Mouse (Mus musculus) limb, embryonic 14.5 days (tissue): Measurements from ENCODE around the gene Itpr2. TPM values are rescaled to one million over a fixed set of nuclear protein-coding genes. Genes with fewer than 3 reads are reported as not detected.

ENCODE experiments used
- ATAC-seq: fragments of 200-750 bp; cut with Nextera tagmentation; 2 replicates; pipeline ENCODE4 v1.8.0; 2017; ENCODE audit warnings: low read depth, moderate number of reproducible peaks, moderate TSS enrichment; ENCODE audit not compliant: low FRiP score
- DNase-seq: peaks from one replicate; pipeline ENCODE4 v3.0.0-alpha.2; 2015; ENCODE audit warnings: low spot score
- H3K27ac ChIP-seq: fragments of 300-500 bp; sonication (generic); replicated peaks from 2 replicates; pipeline ENCODE4 v1.5.1; 2014; ENCODE audit warnings: low read depth, mild to moderate bottlenecking, low read length, moderate library complexity, mixed read lengths
- H3K27me3 ChIP-seq: fragments of 300-500 bp; sonication (generic); 2 replicates; pipeline ENCODE4 v1.6.1; 2014; ENCODE audit warnings: low read length, mixed read lengths; ENCODE audit not compliant: control insufficient read depth, insufficient read depth
- H3K36me3 ChIP-seq: fragments of 300-500 bp; sonication (generic); 2 replicates; pipeline ENCODE4 v1.6.1; 2014; ENCODE audit warnings: mild to moderate bottlenecking, low read length, moderate library complexity, mixed read lengths; ENCODE audit not compliant: control insufficient read depth, insufficient read depth
- H3K4me1 ChIP-seq: fragments of 300-500 bp; sonication (generic); 2 replicates; pipeline ENCODE4 v1.6.1; 2014; ENCODE audit warnings: antibody characterized with exemption, low read length, mixed read lengths; ENCODE audit not compliant: control insufficient read depth, insufficient read depth
- H3K4me2 ChIP-seq: fragments of 300-500 bp; sonication (generic); replicated peaks from 2 replicates; pipeline ENCODE4 v1.6.1; 2014; ENCODE audit warnings: low read depth, mild to moderate bottlenecking, low read length, moderate library complexity; ENCODE audit not compliant: severe bottlenecking
- H3K4me3 ChIP-seq: fragments of 300-500 bp; sonication (generic); replicated peaks from 2 replicates; pipeline ENCODE4 v1.5.1; 2014; ENCODE audit warnings: low read length
- H3K9ac ChIP-seq: fragments of 300-500 bp; sonication (generic); 2 replicates; pipeline ENCODE4 v1.6.1; 2014; ENCODE audit warnings: mild to moderate bottlenecking, low read depth, low read length, moderate library complexity; ENCODE audit not compliant: severe bottlenecking
- H3K9me3 ChIP-seq: fragments of 300-500 bp; sonication (generic); 2 replicates; pipeline ENCODE4 v1.6.1; 2016; ENCODE audit warnings: low read length; ENCODE audit not compliant: control insufficient read depth
- POLR2A ChIP-seq: fragments of 200-500 bp; IDR thresholded peaks from 2 replicates; pipeline ENCODE4 v1.8.0; 2012; ENCODE audit warnings: inconsistent platforms, mild to moderate bottlenecking, moderate library complexity, borderline replicate concordance; ENCODE audit not compliant: insufficient read depth, insufficient read length; ENCODE audit errors: extremely low read depth
- WGBS: fragments of 180-500 bp; shearing (Covaris S2); extraction: QIAGEN DNeasy Blood & Tissue Kit; methylation state at CpG from one replicate; pipeline ENCODE4 v1.1.7; 2014; 5-methylcytosine and 5-hydroxymethylcytosine counted together
- polyA plus RNA-seq, 2 experiments: library from polyadenylated mRNA; depleted of rRNA in 1 of 2; stranded (reverse) in 1 of 2; unstranded in 1 of 2; fragments of >200 nt; fragmentation: Nextera tagmentation in 1 of 2; extraction: Ambion mirVana in 1 of 2; gene quantifications; 2 replicates each; pipeline versions ENCODE4 v1.2.1 to v1.2.3; 2012 to 2014

The Itpr2 gene
- polyA plus RNA-seq, 2 experiments = 4.7 to 11.3 TPM

- ATAC-seq = no peak
- TF ChIP-seq POLR2A = no peak
Observed at GRCm38 (mm10) chr6:146480925-146481324, 21.1 kb downstream of the Itpr2 start.

GRCm38 (mm10) chr6:146478888-146479683 lies 22.9 kb downstream of the Itpr2 start:
- DNase-seq = no peak
- no peak overlapping the region for H3K9ac ChIP-seq
- TF ChIP-seq POLR2A = no peak
- no peak overlapping the region for H3K4me2 ChIP-seq
- 87% methylated on average over 5 of the region's 5 CpGs for WGBS
- H3K4me1 ChIP-seq = no peaks in the 10 kb centered on the region
- no peak overlapping the region for H3K27ac ChIP-seq
- H3K36me3 ChIP-seq = no peaks in the 10 kb centered on the region
- H3K9me3 ChIP-seq = no peaks in the 10 kb centered on the region
- H3K27me3 ChIP-seq = no peaks in the 10 kb centered on the region
- H3K4me3 ChIP-seq = no peak overlapping the region
- ATAC-seq = no peak

More at GRCm38 (mm10) chr6:146480925-146481324, 21.1 kb downstream of the Itpr2 start:
- H3K9ac ChIP-seq = no peak overlapping the region
- H3K27ac ChIP-seq = no peak overlapping the region
- 60% methylated on average over 3 of the region's 3 CpGs for WGBS
- no peaks in the 10 kb centered on the region for H3K9me3 ChIP-seq
- no peaks in the 10 kb centered on the region for H3K27me3 ChIP-seq
- no peak overlapping the region for H3K4me2 ChIP-seq
- no peaks in the 10 kb centered on the region for H3K36me3 ChIP-seq
- no peak overlapping the region for H3K4me3 ChIP-seq
- no peaks in the 10 kb centered on the region for H3K4me1 ChIP-seq
- DNase-seq = no peak

GRCm38 (mm10) chr6:146476865-146477264 lies 25.2 kb downstream of the Itpr2 start:
- Histone ChIP-seq H3K9ac (no peak overlapping the region), H3K27ac (no peak overlapping the region), H3K4me1 (no peaks in the 10 kb centered on the region), H3K27me3 (no peaks in the 10 kb centered on the region), H3K36me3 (no peaks in the 10 kb centered on the region), H3K9me3 (no peaks in the 10 kb centered on the region), H3K4me3 (no peak overlapping the region), H3K4me2 (no peak overlapping the region)
- no peak for TF ChIP-seq POLR2A
- whole genome bisulfite sequencing = 67% methylated on average over 1 of the region's 1 CpGs
- DNase-seq = no peak
- ATAC-seq = no peak

- Histone ChIP-seq H3K4me1 (no peaks in the 10 kb centered on the region), H3K36me3 (no peaks in the 10 kb centered on the region), H3K27ac (no peak overlapping the region), H3K27me3 (no peaks in the 10 kb centered on the region), H3K9me3 (no peaks in the 10 kb centered on the region), H3K9ac (no peak overlapping the region), H3K4me3 (no peak overlapping the region), H3K4me2 (no peak overlapping the region)
- 84% methylated on average over 4 of the region's 4 CpGs for WGBS
- ATAC-seq (no peak), DNase-seq (no peak)
- no peak for TF ChIP-seq POLR2A
Observed at GRCm38 (mm10) chr6:146474166-146474565, 27.9 kb downstream of the Itpr2 start.

- H3K27me3 ChIP-seq = no peaks in the 10 kb centered on the region
- no peak overlapping the region for H3K4me2 ChIP-seq
- no peak overlapping the region for H3K4me3 ChIP-seq
- no peak overlapping the region for H3K27ac ChIP-seq
- ATAC-seq (no peak), DNase-seq (no peak)
- TF ChIP-seq POLR2A = no peak
- H3K4me1 ChIP-seq = no peaks in the 10 kb centered on the region
- no peak overlapping the region for H3K9ac ChIP-seq
- H3K36me3 ChIP-seq = no peaks in the 10 kb centered on the region
- H3K9me3 ChIP-seq = no peaks in the 10 kb centered on the region
- 58% methylated on average over 6 of the region's 6 CpGs for WGBS
Observed at GRCm38 (mm10) chr6:146473216-146473955, 28.6 kb downstream of the Itpr2 start.
